Mouse (Mus musculus): ENCODE data around the gene Scgb1b27. TPM values are rescaled to one million over a fixed set of nuclear protein-coding genes. Genes with fewer than 3 reads are reported as not detected.
"Not testable (repeated sequence)": the region's sequence is repeated elsewhere in the genome, so short reads cannot be mapped to it uniquely, and the experiment has no call there.

Gene Scgb1b27
- polyA plus RNA-seq (2015; fragmentation: Nextera tagmentation; extraction: Ambion mirVana), result not detected in 2 replicates

GRCm38 (mm10) chr7:34021183-34021582 lies at the start of gene Scgb1b27:
Scgb1b27 (plus strand) TSS chr7:34021483.
- ATAC-seq (ENCODE audit: low FRiP score, low TSS enrichment); H3K27me3 ChIP-seq (ENCODE audit: insufficient read depth, low read length); H3K4me2 ChIP-seq (replicated peaks; ENCODE audit: low read depth, low read length); H3K27ac ChIP-seq (ENCODE audit: low read length); H3K4me1 ChIP-seq (ENCODE audit: insufficient read depth, low read length); H3K36me3 ChIP-seq (ENCODE audit: insufficient read depth, low read length); H3K9ac ChIP-seq (replicated peaks; ENCODE audit: low read length); H3K4me3 ChIP-seq (ENCODE audit: low read length): not testable (repeated sequence)
- peaks cover 11% of the 10 kb centered on the region; the same call in 1 of the 2 replicates for H3K9me3 ChIP-seq (ENCODE audit: low read length)
- WGBS, result 88% methylated on average over 1 of the region's 1 CpGs

GRCm38 (mm10) chr7:33982281-33982680 lies 39.0 kb upstream of the Scgb1b27 start:
- 27% methylated on average over 8 of the region's 9 CpGs for WGBS
- not testable (repeated sequence) for H3K27me3 ChIP-seq (ENCODE audit: insufficient read depth, low read length); H3K4me2 ChIP-seq (replicated peaks; ENCODE audit: low read depth, low read length); H3K4me3 ChIP-seq (ENCODE audit: low read length); ATAC-seq (ENCODE audit: low FRiP score, low TSS enrichment); H3K4me1 ChIP-seq (ENCODE audit: insufficient read depth, low read length); H3K9me3 ChIP-seq (ENCODE audit: low read length); H3K9ac ChIP-seq (replicated peaks; ENCODE audit: low read length); H3K36me3 ChIP-seq (ENCODE audit: insufficient read depth, low read length); H3K27ac ChIP-seq (ENCODE audit: low read length)

GRCm38 (mm10) chr7:34013842-34014241 lies 7.4 kb upstream of the Scgb1b27 start, which contains the start of gene Scgb2b27:
Scgb2b27 (minus strand) TSS chr7:34013942.
- Histone ChIP-seq H3K4me2 (replicated peaks; ENCODE audit: low read depth, low read length) (no peak within 1 kb of the TSS), H3K27ac (ENCODE audit: low read length) (no peak within 1 kb of the TSS), H3K9me3 (ENCODE audit: low read length) (peaks cover 17% of the 10 kb centered on the region), H3K27me3 (ENCODE audit: insufficient read depth, low read length) (no peaks in the 10 kb centered on the region), H3K4me3 (ENCODE audit: low read length) (no peak within 1 kb of the TSS), H3K4me1 (ENCODE audit: insufficient read depth, low read length) (no peaks in the 10 kb centered on the region), H3K9ac (replicated peaks; ENCODE audit: low read length) (no peak within 1 kb of the TSS), H3K36me3 (ENCODE audit: insufficient read depth, low read length) (no peaks in the 10 kb centered on the region)
- no peak for ATAC-seq (ENCODE audit: low FRiP score, low TSS enrichment)
- WGBS, result 79% methylated on average over 4 of the region's 4 CpGs

DNA sequence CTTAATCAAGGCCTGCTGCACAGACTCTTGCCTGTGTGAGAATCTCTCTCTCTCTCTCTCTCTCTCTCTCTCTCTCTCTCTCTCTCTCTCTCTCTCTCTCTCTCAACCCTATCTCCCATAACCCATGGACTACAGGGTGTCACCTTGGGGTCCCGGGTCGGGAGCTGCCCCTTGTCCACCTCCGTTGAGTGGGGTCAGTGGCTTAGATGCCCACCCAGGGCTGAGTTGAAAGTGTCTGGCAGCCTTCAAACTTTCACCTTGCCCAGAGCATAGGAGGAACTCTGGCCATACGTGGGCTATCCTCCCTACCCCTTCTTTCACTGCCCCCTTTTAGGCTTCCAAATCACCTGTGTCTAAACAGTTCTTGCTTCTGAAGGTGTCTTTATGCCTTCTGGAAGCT lies 4.4 kb downstream of the Scgb1b27 start:
- H3K36me3 ChIP-seq (ENCODE audit: insufficient read depth, low read length), result no peaks in the 10 kb centered on the region
- H3K9me3 ChIP-seq (ENCODE audit: low read length), result peaks cover 16% of the 10 kb centered on the region
- WGBS, result 80% methylated on average over 4 of the region's 4 CpGs
- H3K27ac ChIP-seq (ENCODE audit: low read length), result no peak overlapping the region
- H3K27me3 ChIP-seq (ENCODE audit: insufficient read depth, low read length), result no peaks in the 10 kb centered on the region
- no peak overlapping the region for H3K4me3 ChIP-seq (ENCODE audit: low read length)
- no peak for ATAC-seq (ENCODE audit: low FRiP score, low TSS enrichment)
- no peak overlapping the region for H3K9ac ChIP-seq (replicated peaks; ENCODE audit: low read length)
- no peak overlapping the region for H3K4me2 ChIP-seq (replicated peaks; ENCODE audit: low read depth, low read length)
- H3K4me1 ChIP-seq (ENCODE audit: insufficient read depth, low read length), result no peaks in the 10 kb centered on the region

GRCm38 (mm10) chr7:34027202-34027601 lies 5.9 kb downstream of the Scgb1b27 start:
- H3K27ac ChIP-seq (ENCODE audit: low read length); H3K27me3 ChIP-seq (ENCODE audit: insufficient read depth, low read length); H3K4me1 ChIP-seq (ENCODE audit: insufficient read depth, low read length); H3K4me3 ChIP-seq (ENCODE audit: low read length); ATAC-seq (ENCODE audit: low FRiP score, low TSS enrichment); H3K4me2 ChIP-seq (replicated peaks; ENCODE audit: low read depth, low read length); H3K9ac ChIP-seq (replicated peaks; ENCODE audit: low read length); H3K36me3 ChIP-seq (ENCODE audit: insufficient read depth, low read length): not testable (repeated sequence)
- 82% methylated on average over 9 of the region's 9 CpGs for WGBS
- H3K9me3 ChIP-seq (ENCODE audit: low read length), result peaks cover 12% of the 10 kb centered on the region

GRCm38 (mm10) chr7:34030026-34030425 lies 8.7 kb downstream of the Scgb1b27 start:
- 93% methylated on average over 10 of the region's 11 CpGs for WGBS
- Histone ChIP-seq H3K9me3 (ENCODE audit: low read length) (peaks cover 19% of the 10 kb centered on the region), H3K36me3 (ENCODE audit: insufficient read depth, low read length) (no peaks in the 10 kb centered on the region), H3K4me3 (ENCODE audit: low read length) (no peak overlapping the region), H3K27me3 (ENCODE audit: insufficient read depth, low read length) (no peaks in the 10 kb centered on the region), H3K4me2 (replicated peaks; ENCODE audit: low read depth, low read length) (no peak overlapping the region), H3K4me1 (ENCODE audit: insufficient read depth, low read length) (no peaks in the 10 kb centered on the region), H3K27ac (ENCODE audit: low read length) (no peak overlapping the region), H3K9ac (replicated peaks; ENCODE audit: low read length) (no peak overlapping the region)
- ATAC-seq (ENCODE audit: low FRiP score, low TSS enrichment), result no peak

DNA sequence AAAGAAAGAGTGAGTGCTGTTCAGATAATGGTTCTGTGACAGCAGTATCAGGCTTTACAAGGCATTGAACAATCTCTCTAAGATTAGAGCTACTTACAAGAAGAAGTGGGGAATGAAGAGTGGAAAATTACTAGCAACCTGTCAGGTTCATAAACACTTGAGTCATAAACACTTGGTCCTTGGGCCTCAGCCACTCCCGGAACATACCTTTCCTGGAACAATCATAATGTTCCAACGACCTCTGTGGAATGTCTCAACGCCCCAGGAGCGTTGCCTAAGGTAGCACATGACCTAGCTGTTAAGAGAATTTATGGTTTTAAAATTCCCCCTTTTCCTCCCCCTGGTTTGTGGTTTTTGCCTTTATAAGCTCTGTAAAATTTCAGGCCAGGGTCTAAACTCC lies 13.3 kb downstream of the Scgb1b27 start:
- H3K4me2 ChIP-seq (replicated peaks; ENCODE audit: low read depth, low read length); H3K27ac ChIP-seq (ENCODE audit: low read length); ATAC-seq (ENCODE audit: low FRiP score, low TSS enrichment); H3K4me1 ChIP-seq (ENCODE audit: insufficient read depth, low read length); H3K36me3 ChIP-seq (ENCODE audit: insufficient read depth, low read length); H3K27me3 ChIP-seq (ENCODE audit: insufficient read depth, low read length); H3K4me3 ChIP-seq (ENCODE audit: low read length); H3K9ac ChIP-seq (replicated peaks; ENCODE audit: low read length): not testable (repeated sequence)
- 83% methylated on average over 1 of the region's 4 CpGs for WGBS
- peaks cover 19% of the 10 kb centered on the region for H3K9me3 ChIP-seq (ENCODE audit: low read length)

DNA sequence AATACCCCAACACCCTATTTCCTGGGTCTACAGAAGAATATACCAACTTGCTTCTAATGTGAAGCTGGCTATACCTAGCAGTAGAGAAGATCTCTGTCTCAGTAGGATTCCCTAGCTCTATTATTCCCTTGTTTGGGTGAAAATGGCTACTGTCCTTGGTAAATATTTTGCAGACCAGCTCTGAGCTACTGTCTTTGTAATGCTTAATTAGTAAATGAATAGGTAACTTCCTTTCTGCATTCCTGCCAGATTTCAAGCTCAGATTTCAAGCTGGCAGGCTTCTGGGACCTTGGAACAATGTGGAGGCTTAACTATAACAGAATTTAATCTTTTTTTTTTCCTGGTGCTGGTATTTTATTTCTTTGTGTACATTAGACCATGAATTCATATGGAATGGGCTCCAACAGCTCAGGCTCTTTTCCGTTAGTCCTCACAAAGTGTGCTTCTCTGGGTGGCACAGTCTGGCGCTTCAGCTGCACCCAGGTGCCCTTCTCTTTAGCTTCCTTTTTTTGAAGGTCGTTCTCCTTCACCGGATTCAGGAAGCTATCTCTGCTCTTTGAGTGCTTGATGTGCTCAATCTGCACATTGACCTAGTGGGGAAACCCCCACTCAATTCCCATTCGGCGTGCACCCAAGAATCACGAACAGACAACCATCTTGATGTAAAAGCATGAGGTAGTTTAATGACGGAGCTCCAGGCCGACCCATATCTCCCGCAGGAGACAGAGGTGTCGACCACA lies 15.0 kb downstream of the Scgb1b27 start:
- not testable (repeated sequence) for H3K4me1 ChIP-seq (ENCODE audit: insufficient read depth, low read length); H3K27me3 ChIP-seq (ENCODE audit: insufficient read depth, low read length); H3K27ac ChIP-seq (ENCODE audit: low read length); H3K36me3 ChIP-seq (ENCODE audit: insufficient read depth, low read length); H3K4me3 ChIP-seq (ENCODE audit: low read length); H3K9ac ChIP-seq (replicated peaks; ENCODE audit: low read length); ATAC-seq (ENCODE audit: low FRiP score, low TSS enrichment); H3K4me2 ChIP-seq (replicated peaks; ENCODE audit: low read depth, low read length)
- 89% methylated on average over 11 of the region's 11 CpGs for WGBS
- H3K9me3 ChIP-seq (ENCODE audit: low read length), result peaks cover 22% of the 10 kb centered on the region

DNA sequence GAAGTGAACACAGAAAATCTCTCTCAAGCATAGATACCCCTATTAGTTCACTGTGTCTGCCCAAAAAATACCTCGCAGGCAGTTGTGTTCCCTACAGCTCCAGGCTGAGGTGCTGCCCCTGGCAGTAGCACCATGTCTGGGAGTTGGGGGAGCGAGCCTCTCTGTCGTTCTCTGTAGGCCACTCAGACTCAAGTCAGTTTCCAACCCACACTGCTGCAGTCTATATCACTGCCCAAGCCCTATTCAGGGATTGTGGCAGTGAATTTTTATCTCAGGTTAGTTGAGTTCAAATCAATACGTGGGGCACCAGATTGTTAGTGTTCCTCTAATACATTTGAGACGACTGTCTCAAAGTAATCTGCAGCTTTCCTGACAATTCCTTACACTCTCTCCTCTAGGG lies 46.8 kb downstream of the Scgb1b27 start:
- H3K9me3 ChIP-seq (ENCODE audit: low read length); H3K4me1 ChIP-seq (ENCODE audit: insufficient read depth, low read length); H3K9ac ChIP-seq (replicated peaks; ENCODE audit: low read length); H3K4me3 ChIP-seq (ENCODE audit: low read length); H3K4me2 ChIP-seq (replicated peaks; ENCODE audit: low read depth, low read length); H3K27ac ChIP-seq (ENCODE audit: low read length); H3K27me3 ChIP-seq (ENCODE audit: insufficient read depth, low read length); ATAC-seq (ENCODE audit: low FRiP score, low TSS enrichment); H3K36me3 ChIP-seq (ENCODE audit: insufficient read depth, low read length): not testable (repeated sequence)
- 79% methylated on average over 5 of the region's 5 CpGs for WGBS

All from kidney, embryonic 16.5 days (tissue).